Mouse (Mus musculus): ENCODE data around the gene Nacc1.
A peak's percentile ranks its signal among the peaks of the same experiment; 100 is the strongest.
"Not testable (repeated sequence)": the region's sequence is repeated elsewhere in the genome, so short reads cannot be mapped to it uniquely, and the experiment has no call there.

The Nacc1 gene

DNA sequence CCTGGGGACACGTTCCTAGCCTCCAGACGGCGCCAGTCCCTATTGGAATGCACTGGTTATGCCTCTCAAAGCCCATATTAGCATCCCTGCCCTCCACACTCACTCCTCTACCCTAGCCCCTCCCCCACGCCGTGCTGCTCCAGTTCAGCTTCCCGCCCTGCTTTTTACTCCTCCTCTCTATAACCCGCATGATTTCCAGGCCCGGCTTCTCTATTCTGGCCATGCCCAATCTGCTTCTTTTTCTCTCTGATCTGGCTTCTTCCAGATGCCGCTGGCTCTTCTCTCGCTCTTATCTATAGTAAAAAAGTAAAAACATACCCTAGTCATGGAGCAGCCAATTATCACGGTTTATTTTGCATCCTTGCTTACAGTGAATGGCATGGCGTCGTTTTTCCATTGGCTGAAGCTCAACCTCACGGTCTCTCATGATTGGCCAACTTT lies 40.2 kb downstream of the Nacc1 start:
- ATAC-seq (ENCODE audit: insufficient number of reproducible peaks, low FRiP score, low TSS enrichment) = no peak

DNA sequence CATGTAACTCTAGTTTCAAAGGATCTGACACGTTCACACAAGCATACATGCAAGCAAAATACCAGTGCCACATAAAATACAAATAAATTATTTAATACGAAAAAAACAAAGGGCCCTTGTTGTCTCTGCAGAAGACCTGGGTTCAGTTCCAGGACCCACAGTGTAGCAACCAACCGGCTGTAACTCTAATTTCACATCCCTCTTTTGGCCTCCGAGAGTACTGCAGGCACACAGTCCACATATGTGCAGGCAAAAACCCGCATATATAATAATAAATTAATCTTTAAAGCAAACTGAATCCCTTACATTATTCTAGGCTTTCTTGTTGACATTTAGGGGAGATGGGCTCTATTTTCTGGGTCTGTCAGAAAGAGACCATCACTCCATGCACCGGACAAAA lies 40.9 kb downstream of the Nacc1 start:
- no peak for ATAC-seq (ENCODE audit: insufficient number of reproducible peaks, low FRiP score, low TSS enrichment)

DNA sequence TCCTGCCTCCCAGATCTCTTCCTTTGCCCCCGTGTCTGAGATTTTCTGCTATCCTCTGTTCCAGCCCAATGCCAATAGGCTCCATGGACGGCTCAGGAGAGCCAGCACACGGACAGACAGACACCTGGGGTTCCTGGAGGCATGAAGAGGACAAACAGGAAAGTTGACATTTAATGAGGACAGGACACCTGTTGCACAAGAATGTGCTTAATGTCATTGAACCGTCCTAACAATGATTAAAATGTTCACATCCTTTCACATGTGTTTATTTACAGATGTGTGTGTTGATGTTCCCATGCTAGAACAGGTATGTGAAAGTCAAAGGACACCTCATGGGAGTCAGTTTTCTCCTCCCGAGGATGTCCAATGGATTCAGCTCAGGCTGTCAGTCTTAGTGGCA lies 44.6 kb downstream of the Nacc1 start:
- no peak for ATAC-seq (ENCODE audit: insufficient number of reproducible peaks, low FRiP score, low TSS enrichment)

DNA sequence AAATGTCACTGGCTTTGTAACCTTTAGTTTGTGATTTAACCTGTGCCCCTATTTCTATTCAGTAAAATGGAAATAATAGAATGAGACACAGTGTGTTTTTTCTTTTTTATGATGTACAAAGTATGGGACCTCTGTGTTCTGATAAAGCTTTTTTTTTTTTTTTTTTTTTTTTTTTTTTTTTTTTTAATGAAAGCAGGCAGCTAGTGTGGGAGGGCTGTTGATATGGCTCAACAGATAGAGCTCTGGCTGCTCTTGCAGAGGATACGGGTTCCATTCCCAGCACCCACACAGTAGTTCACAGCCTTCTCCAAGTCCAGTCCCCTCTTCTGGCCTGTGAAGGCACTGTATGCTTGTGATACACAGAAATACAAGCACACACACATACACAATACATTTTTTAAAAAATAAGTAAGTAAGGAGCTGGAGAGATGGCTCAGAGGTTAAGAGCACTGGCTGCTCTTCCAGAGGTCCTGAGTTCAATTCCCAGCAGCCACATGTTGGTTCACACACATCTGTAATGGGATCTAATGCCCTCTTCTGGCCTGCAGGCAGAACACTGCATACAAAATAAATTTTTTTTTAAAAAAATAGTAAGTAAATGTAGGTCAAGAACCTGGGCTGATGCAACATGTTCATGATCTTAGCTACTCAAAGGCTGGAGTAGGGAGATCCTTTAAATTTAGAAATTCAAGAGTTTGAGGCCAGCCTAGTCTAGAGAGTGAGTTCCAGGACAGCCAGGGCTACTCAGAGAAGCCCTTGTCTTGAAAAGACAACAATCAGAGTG lies 45.9 kb downstream of the Nacc1 start:
- ATAC-seq (ENCODE audit: insufficient number of reproducible peaks, low FRiP score, low TSS enrichment) = no peak

DNA sequence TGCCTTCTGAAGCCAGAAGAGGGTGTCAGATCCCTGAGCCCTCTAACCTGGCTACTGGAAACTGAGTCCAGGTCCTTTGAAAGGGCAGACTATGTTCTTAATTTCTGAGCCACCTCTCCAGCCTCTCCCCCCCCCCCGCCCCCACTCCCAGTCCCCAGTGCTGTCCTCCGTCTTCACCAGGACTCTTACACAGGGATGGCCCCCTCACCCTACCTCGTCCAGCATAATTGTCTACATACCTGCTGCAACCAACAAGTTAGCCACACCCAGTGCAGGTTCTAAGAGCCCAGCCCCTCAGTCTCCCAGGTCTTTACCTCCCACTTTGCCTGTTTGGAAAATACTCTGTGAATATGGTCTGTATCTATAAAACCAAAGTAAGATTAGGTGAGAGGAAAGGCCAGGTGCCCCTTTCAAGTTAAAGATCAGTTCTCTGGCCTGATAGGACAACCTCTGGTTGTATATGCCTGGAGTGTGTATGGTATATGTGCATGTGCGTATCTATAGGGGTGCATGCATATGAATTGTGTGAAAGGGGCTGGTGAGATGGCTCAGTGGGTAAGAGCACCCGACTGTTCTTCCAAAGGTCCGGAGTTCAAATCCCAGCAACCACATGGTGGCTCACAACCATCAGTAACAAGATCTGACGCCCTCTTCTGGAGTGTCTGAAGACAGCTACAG lies 46.9 kb downstream of the Nacc1 start:
- no peak for ATAC-seq (ENCODE audit: insufficient number of reproducible peaks, low FRiP score, low TSS enrichment)

DNA sequence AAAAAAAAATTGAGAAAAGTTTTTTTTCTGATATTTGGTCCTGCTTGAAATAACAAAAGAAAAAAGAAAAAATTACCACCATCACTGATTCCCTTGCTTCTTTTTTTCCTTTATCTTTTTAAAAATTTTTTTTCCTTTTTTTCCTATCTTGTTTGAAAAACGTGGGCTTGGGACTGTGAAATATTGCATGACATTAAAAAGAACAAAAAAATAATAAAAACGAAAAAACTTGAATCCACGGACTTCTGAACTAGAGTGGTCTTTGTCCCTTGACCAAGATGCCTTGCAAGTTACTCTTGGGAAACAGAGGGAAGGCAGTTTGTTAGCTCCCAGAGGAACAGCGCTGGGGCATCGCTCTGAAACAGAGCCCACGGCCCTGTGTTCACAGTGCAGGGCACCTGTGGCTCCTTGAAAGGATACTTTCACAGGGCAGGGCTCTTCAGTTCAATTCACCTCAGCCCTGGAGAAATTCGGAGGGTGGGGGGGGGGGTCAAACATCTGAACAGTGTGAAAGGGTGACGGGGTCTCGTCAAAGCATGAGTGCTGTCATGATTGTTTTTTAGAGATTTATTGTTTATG lies 47.6 kb downstream of the Nacc1 start:
- ATAC-seq (ENCODE audit: insufficient number of reproducible peaks, low FRiP score, low TSS enrichment) = no peak

DNA sequence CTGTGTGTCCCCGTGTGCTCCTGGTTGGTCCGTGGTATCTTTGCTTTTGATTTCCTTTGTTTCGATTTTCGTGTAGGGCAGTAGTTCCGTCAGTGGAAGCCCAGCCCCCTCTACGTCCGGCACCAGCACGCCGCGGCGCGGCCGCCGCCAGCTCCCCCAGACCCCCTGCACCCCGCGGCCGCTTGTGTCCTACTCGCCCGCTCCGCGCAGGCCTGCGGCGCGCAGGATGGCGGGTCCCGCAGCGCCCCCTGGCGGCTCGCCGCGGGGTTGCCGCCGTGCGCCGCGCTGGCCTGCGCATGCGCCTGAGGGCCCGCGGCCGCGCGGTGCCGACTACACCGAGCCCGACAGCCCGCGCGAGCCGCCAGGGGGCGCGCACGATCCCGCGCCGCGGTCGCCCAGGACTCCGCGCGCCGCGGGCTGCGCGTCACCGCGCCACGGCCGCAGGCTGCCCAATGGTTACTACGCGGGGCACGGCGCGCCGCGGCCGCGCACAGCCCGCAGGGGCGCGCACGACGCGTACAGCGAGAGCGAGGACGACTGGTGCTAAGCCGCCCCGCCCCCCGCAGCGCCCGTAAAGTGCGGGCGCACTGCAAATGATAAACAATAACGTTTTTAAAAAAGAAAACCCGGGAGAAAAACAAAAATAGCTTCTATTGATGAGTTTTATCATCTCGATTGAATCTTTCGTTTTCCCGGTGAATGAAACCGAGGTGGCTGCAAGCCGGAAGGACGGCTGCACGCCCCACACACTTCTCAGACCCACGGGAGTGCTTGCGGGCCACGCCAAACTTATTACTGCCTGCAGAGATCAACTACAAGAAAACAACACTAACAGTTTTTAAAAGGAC lies 48.3 kb downstream of the Nacc1 start:
- peak; percentile 58 for ATAC-seq (ENCODE audit: insufficient number of reproducible peaks, low FRiP score, low TSS enrichment)

DNA sequence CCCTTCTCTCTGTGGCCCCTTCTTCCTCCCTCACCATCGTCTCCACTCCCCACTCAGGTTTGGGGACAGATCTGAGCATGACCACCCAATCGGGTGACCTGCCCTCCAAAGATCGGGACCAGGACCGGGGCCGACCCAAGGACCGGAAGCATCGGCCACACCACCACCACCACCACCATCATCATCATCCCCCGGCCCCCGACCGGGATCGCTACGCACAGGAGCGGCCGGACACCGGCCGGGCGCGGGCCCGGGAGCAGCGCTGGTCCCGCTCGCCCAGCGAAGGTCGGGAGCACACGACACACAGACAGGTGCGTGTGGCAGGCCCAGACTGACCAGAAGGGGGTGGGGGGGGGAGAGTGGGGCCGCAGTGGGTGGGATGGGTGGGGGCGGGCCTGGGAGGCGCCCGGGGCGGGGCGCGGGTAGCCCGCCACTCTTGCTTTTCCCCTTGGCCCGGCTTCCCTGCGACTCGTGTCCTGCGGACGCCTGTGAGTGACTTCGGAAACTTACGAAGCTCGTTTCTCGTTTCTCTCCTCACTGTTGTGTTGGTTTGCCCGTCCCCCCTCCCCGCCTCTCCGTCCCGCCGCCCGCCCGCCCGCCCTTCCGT lies 49.0 kb downstream of the Nacc1 start:
- no peak for ATAC-seq (ENCODE audit: insufficient number of reproducible peaks, low FRiP score, low TSS enrichment)

DNA sequence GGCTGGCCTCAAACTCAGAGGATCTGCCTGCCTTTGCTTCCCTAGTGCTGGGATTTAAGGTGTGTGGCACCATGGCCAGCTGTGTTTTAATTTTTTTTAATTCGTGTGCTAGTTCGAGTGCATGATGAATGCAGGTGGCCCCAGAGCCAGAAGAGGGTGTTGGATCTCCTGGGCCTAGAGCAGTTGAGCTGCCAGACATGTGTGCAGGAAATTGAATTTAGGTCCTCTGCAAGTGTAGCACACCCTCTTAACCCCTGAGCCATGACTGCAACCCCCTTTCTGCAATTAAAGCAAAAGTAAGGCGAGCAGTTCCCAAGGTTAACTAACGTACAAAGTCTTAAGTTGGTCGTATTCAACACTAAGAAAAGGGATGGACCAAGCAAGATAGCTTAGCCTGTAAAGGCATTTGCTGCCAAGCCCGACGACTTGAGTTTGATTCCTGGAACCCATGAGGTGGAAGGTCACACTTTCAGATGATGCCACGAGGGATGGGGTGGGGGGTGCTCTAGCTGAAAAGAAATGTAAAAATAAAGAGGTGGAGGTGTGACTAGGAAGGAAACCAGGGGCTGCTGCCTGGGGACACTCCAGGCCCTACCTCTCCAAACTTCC lies 49.6 kb downstream of the Nacc1 start:
- ATAC-seq (ENCODE audit: insufficient number of reproducible peaks, low FRiP score, low TSS enrichment) = no peak

DNA sequence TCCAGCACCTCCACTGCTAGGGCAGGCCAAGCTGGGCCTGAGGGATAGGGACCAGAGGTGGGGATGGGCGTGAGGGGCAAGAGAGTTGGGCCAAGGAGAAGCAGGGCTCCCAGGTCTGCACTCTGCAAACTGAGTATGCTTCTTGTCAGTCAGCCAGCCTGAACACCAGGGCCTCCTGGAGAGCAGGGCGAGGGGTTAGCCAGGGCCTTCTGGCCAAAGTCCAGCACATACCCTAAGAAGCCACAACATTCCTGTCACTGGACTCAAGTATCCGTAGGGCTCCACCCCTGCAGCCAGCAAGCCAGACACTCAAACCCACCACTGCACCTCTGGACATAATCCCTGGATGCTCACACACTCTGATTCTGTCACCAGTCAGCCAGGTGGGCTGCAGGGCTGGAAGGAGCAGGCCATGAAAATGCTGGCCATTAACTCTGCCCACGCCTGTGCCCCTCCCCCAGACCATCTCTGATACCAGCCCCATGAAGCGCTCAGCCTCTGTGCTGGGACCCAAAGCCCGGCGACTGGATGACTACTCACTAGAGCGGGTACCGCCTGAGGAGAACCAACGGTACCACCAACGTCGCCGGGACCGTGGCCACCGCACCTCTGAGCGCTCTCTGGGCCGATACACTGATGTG lies 51.5 kb downstream of the Nacc1 start:
- ATAC-seq (ENCODE audit: insufficient number of reproducible peaks, low FRiP score, low TSS enrichment) = no peak

DNA sequence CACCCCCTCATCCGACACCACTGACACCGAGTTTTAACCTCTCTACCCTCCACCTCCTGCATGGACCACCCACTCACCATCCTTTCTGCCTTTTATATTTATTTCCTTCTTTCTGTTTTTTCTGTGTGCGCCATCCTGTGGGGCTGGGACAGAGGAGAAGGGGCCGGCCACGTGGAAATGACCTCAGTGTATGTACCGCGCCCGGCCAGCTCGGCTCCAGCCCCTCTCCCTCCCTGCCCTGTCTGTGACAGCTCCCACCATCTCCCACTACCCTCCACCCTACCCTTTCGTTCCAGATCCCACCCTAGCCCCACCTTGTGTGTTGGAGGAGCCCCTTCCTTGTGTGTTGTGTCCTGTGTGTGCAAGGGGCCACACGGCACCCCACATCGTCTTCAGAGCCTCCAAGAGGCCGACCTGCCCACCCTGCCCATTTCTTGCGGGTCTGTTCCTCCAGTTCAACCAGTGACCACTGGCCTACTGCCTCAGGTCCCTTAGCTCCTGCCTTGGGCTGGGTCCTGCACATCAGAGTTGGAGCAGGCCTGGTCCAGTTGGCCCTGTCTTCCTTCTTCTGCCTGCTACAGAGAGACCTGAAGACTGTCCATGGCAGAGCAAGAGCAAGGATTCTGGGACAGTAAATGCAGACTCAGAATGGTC lies 52.1 kb downstream of the Nacc1 start:
- no peak for ATAC-seq (ENCODE audit: insufficient number of reproducible peaks, low FRiP score, low TSS enrichment)

- ATAC-seq (ENCODE audit: insufficient number of reproducible peaks, low FRiP score, low TSS enrichment) = peak; percentile 71
These were observed 52.8 kb downstream of the Nacc1 start for GRCm38 (mm10) chr8:84634849-84635304.

DNA sequence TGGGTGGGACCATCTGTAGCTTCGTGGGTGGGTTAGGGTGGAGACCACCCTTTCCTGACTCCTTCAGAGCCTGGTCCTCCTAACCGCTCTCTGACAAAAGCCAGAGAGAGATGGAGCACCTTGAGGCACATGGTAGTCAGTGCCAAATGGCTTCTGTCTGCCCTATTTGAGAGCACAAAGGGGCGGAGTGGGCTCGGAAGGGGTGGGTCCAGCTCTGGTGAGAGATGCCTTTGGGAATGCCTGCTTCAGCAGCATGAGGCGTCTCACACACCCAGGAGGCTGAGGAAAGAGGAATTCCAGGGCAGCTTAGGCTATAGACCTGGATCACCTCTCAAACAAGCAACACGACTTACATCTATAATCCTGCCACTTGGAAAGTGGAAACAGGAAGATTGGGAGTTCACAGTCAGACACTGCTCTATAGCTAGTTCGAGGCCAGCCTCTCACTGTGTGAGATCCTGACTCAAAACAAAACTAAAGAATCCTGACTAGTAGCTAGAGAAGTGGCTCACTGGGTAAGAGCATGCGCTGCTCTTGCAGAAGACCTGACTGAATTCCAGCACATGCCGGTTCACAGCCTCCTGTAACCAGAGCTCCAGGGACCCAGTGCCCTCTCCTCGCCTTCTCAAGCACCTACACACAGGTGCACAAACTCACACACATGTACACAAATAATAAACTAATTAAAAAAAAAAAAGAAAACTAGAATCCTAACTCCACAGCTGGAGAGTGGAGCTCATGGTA lies 53.6 kb downstream of the Nacc1 start:
- no peak for ATAC-seq (ENCODE audit: insufficient number of reproducible peaks, low FRiP score, low TSS enrichment)

GRCm38 (mm10) chr8:84631813-84632212 lies 55.8 kb downstream of the Nacc1 start:
- no peak for ATAC-seq (ENCODE audit: insufficient number of reproducible peaks, low FRiP score, low TSS enrichment)

- no peak for ATAC-seq (ENCODE audit: insufficient number of reproducible peaks, low FRiP score, low TSS enrichment)
These were observed 57.5 kb downstream of the Nacc1 start for GRCm38 (mm10) chr8:84630145-84630544.

- no peak for ATAC-seq (ENCODE audit: insufficient number of reproducible peaks, low FRiP score, low TSS enrichment)
These were observed 58.1 kb downstream of the Nacc1 start for GRCm38 (mm10) chr8:84629586-84629985.

- not testable (repeated sequence) for ATAC-seq (ENCODE audit: insufficient number of reproducible peaks, low FRiP score, low TSS enrichment)
These were observed 64.2 kb downstream of the Nacc1 start for GRCm38 (mm10) chr8:84623425-84623824.

DNA sequence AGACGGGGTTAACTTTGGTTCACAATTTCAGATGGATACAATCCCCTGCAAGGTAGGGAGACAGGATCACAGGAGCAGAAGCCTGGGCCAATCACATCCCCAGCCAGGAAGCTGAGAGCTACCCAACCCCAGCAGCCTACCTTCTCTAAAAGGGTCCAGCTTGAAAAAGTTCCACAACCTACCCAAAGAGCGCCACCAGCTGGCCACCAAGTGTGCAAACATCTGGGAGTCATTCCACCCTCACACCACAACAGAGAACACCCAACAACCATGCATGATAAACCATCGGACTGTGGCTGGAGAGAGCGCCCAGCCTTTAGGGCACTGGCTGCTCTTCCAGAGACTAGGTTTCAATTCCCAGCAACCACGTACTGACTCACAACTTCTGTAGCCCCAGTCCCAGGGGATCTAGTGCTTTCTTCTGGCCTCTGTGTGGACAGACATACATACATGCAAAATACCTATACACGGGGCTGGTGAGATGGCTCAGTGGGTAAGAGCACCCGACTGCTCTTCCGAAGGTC lies 66.5 kb downstream of the Nacc1 start:
- no peak for ATAC-seq (ENCODE audit: insufficient number of reproducible peaks, low FRiP score, low TSS enrichment)
